Mouse (Mus musculus): ENCODE results near the gene Fndc3a. TPM values are rescaled to one million over a fixed set of nuclear protein-coding genes. Genes with fewer than 3 reads are reported as not detected.

Fndc3a gene
- polyA plus RNA-seq, 1 experiment from 2014 or later: 38.2 TPM

- Histone ChIP-seq H3K4me1 (peaks cover 15% of the 10 kb centered on the region), H3K9me3 (replicated peaks) (no peaks in the 10 kb centered on the region), H3K27me3 (ENCODE audit: low read depth, poor library complexity, severe bottlenecking) (0 out of 2 replicates have a peak, but pooled peaks cover 3% of the 10 kb centered on the region), H3K27ac (no peak overlapping the region; the same call in 1 of the 2 replicates), H3K36me3 (no peaks in the 10 kb centered on the region), H3K4me3 (peak overlapping the region; percentile 47)
- 14% methylated on average over 11 of the region's 11 CpGs for WGBS
- no peak for DNase-seq (ENCODE audit: low spot score)
These were observed 202.9 kb downstream of the Fndc3a start for GRCm38 (mm10) chr14:72506723-72507420.

- Histone ChIP-seq H3K4me1 (peaks cover 15% of the 10 kb centered on the region), H3K27me3 (ENCODE audit: low read depth, poor library complexity, severe bottlenecking) (0 out of 2 replicates have a peak, but pooled peaks cover 3% of the 10 kb centered on the region), H3K4me3 (peak overlapping the region; percentile 47), H3K9me3 (replicated peaks) (no peaks in the 10 kb centered on the region), H3K36me3 (no peaks in the 10 kb centered on the region), H3K27ac (no peak overlapping the region; the same call in 1 of the 2 replicates)
- 8% methylated on average over 12 of the region's 12 CpGs for WGBS
- DNase-seq (ENCODE audit: low spot score): peak; percentile 48
These were observed 203.6 kb downstream of the Fndc3a start for GRCm38 (mm10) chr14:72506018-72506722.

GRCm38 (mm10) chr14:72504985-72505384 lies 204.8 kb downstream of the Fndc3a start:
- 92% methylated on average over 1 of the region's 1 CpGs for WGBS

GRCm38 (mm10) chr14:72503241-72503640 lies 206.6 kb downstream of the Fndc3a start:
- WGBS: 64% methylated on average over 6 of the region's 6 CpGs
- no peak overlapping the region for H3K4me3 ChIP-seq
- 0 out of 2 replicates have a peak, but pooled peaks cover 3% of the 10 kb centered on the region for H3K27me3 ChIP-seq (ENCODE audit: low read depth, poor library complexity, severe bottlenecking)

More at GRCm38 (mm10) chr14:72504985-72505384, 204.8 kb downstream of the Fndc3a start:
- no peak for DNase-seq (ENCODE audit: low spot score)
- H3K4me3 ChIP-seq: no peak overlapping the region
- H3K36me3 ChIP-seq: no peaks in the 10 kb centered on the region
- no peaks in the 10 kb centered on the region for H3K9me3 ChIP-seq (replicated peaks)
- peaks cover 15% of the 10 kb centered on the region for H3K4me1 ChIP-seq
- no peak overlapping the region for H3K27ac ChIP-seq
- 0 out of 2 replicates have a peak, but pooled peaks cover 3% of the 10 kb centered on the region for H3K27me3 ChIP-seq (ENCODE audit: low read depth, poor library complexity, severe bottlenecking)

GRCm38 (mm10) chr14:72493775-72494174 lies 216.0 kb downstream of the Fndc3a start:
- no peaks in the 10 kb centered on the region for H3K27me3 ChIP-seq (ENCODE audit: low read depth, poor library complexity, severe bottlenecking)
- WGBS: 78% methylated on average over 1 of the region's 1 CpGs
- no peaks in the 10 kb centered on the region for H3K9me3 ChIP-seq (replicated peaks)
- H3K4me3 ChIP-seq: no peak overlapping the region
- H3K4me1 ChIP-seq: no peaks in the 10 kb centered on the region
- no peak overlapping the region for H3K27ac ChIP-seq
- no peaks in the 10 kb centered on the region for H3K36me3 ChIP-seq
- DNase-seq (ENCODE audit: low spot score): no peak

More at GRCm38 (mm10) chr14:72503241-72503640, 206.6 kb downstream of the Fndc3a start:
- Histone ChIP-seq H3K9me3 (replicated peaks) (no peaks in the 10 kb centered on the region), H3K27ac (no peak overlapping the region), H3K4me1 (peaks cover 15% of the 10 kb centered on the region), H3K36me3 (no peaks in the 10 kb centered on the region)
- no peak for DNase-seq (ENCODE audit: low spot score)

- Histone ChIP-seq H3K4me1 (no peaks in the 10 kb centered on the region), H3K36me3 (no peaks in the 10 kb centered on the region), H3K27me3 (ENCODE audit: low read depth, poor library complexity, severe bottlenecking) (no peaks in the 10 kb centered on the region), H3K9me3 (replicated peaks) (no peaks in the 10 kb centered on the region), H3K4me3 (no peak within 1 kb of the TSS), H3K27ac (no peak within 1 kb of the TSS)
- 94% methylated on average over 5 of the region's 5 CpGs for WGBS
- no peak for DNase-seq (ENCODE audit: low spot score)
These were observed 218.1 kb downstream of the Fndc3a start, which contains the start of gene Gm9195 for GRCm38 (mm10) chr14:72491738-72492137. Gm9195 (minus strand) TSS chr14:72491838.

- no peaks in the 10 kb centered on the region for H3K4me1 ChIP-seq
- H3K9me3 ChIP-seq (replicated peaks): no peaks in the 10 kb centered on the region
- H3K36me3 ChIP-seq: no peaks in the 10 kb centered on the region
- H3K4me3 ChIP-seq: no peak overlapping the region
- H3K27me3 ChIP-seq (ENCODE audit: low read depth, poor library complexity, severe bottlenecking): no peaks in the 10 kb centered on the region
- no peak for DNase-seq (ENCODE audit: low spot score)
- H3K27ac ChIP-seq: no peak overlapping the region
- 95% methylated on average over 3 of the region's 3 CpGs for WGBS
These were observed 219.4 kb downstream of the Fndc3a start for GRCm38 (mm10) chr14:72490367-72490766.

Other genes with a start within 250 kb of the Fndc3a start
- not detected in 2 replicates for gene Gm9195, start 218.2 kb downstream of the Fndc3a start, polyA plus RNA-seq (2016; fragmentation: Nextera tagmentation; extraction: Ambion mirVana)